Mouse (Mus musculus) bone marrow, adult 2 months (tissue): ENCODE measurements around the gene Adcy4.

Source experiments
- CTCF ChIP-seq: fragments of 200-500 bp; IDR thresholded peaks from 2 replicates; pipeline ENCODE4 v1.5.1; 2011; ENCODE audit warnings: low read length, control low read depth; ENCODE audit not compliant: control insufficient read depth, insufficient read depth
- POLR2A ChIP-seq: fragments of 200-500 bp; IDR thresholded peaks from 2 replicates; pipeline ENCODE4 v1.6.1; 2011; ENCODE audit warnings: low read depth, mild to moderate bottlenecking, control low read depth, low read length, borderline replicate concordance; ENCODE audit not compliant: control insufficient read depth

DNA sequence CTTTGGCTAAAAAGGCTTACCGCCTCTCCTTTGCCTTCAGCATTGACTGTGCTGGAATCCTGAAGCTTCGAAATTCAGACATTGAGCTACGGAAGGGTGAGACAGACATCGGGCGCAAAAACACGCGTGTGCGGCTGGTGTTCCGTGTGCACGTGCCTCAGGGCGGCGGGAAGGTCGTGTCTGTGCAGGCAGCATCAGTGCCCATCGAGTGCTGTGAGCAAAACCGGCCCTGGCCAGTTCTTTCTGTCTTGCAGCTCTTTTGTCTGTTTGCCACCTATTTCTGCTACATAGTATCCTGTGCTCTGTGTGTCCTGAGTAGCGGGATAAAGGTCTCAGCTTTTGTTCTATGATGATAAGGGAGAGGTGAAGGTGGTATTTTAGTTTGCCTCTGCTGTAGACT lies 46.0 kb upstream of the Adcy4 start:
- TF ChIP-seq CTCF (no peak), POLR2A (no peak)
